Mouse (Mus musculus) large intestine, adult 2 months (tissue): Measurements from ENCODE around the gene Rtl9. TPM values are rescaled to one million over a fixed set of nuclear protein-coding genes. Genes with fewer than 3 reads are reported as not detected.

Source experiments
- DNase-seq: peaks from one replicate; pipeline ENCODE4 v3.0.0-alpha.2; 2012; ENCODE audit warnings: low read depth, low spot score
- WGBS: fragments of 180-500 bp; shearing (Covaris S2); methylation state at CpG from one replicate; pipeline ENCODE4 v1.1.7; 2018; 5-methylcytosine and 5-hydroxymethylcytosine counted together
- polyA plus RNA-seq: library from polyadenylated mRNA; depleted of rRNA; stranded (reverse); fragments of >200 nt; gene quantifications from 2 replicates; pipeline ENCODE4 v1.2.3, GENCODE M21; 2012; rRNA removed

The Rtl9 gene
- 0.03 and 0.05 TPM in 2 replicates for polyA plus RNA-seq

DNA sequence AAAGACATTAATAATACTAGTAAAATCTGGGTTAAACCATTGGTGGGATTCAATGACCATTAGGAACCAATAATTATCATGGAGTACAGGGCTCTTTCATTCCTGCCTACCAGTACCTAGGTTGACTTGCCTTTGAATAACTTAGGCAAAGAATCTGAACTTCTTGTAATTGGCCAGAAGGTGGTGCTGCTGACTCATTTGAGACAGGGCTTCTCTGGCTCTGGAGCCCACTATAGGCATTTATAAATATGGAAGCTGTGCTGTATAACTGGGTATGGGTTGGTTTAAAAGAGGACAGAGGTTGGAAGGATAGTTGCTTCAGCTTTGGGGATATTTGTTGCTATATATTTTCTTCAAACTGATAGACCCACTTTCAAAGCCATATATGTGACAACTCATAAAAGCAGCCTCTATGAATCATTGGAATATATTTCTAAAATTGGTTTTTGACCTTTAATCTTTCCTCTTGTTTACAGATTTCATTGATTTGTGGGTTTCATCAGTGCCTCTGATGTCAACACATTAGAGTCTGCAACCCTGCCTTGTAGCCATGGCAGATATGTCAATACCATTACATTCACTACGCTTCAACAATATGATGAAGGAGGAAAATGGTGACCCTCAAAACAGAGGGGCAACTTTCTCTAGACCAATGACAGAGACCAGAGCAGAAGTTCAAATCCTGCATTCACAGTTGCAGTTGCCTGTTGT lies at the start of gene Rtl9:
Gene Rtl9, plus strand, starts transcription at position 551 of the 711 bp plus-strand sequence.
- no peak for DNase-seq
- WGBS: 100% methylated on average over 1 of the region's 1 CpGs

DNA sequence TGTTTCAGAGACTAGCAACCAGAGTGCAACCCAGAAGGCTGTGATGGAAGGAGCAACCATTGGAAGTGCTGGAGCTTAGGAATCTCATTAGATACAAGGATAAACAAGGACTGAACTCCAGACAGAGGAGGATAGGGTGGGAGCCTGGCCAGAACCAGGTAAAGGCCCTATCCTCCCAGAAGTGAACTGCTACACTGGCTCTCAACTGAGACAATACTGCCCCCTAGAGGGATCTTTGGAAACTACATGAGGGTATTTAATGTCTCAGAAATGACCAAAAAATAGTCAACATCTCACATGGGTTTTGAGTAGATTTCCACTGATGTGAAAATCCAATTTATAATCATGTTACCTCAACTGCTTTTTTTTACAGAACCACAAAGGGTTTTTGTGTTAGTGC lies 47.9 kb upstream of the Rtl9 start:
- DNase-seq: peak; percentile 18

DNA sequence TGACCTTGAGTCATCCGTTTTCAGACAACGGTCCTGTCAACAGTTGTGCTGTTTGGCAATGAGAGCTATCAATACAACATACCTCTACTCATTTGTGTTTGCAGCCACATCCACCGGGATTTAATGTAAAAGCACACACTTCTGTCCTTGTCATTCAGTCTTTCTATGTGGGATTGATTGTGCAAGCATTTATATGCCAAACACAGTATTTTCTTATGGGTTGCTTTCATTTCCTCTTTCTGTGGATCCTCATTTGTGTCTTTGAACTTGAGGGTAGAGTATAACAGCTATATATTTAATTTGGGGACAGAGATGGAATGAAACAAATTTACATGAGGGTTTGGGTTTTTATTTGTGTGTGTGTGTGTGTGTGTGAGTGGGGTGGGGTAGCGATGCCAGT lies 47.5 kb upstream of the Rtl9 start:
- WGBS: 66% methylated on average over 4 of the region's 4 CpGs
- DNase-seq: no peak

DNA sequence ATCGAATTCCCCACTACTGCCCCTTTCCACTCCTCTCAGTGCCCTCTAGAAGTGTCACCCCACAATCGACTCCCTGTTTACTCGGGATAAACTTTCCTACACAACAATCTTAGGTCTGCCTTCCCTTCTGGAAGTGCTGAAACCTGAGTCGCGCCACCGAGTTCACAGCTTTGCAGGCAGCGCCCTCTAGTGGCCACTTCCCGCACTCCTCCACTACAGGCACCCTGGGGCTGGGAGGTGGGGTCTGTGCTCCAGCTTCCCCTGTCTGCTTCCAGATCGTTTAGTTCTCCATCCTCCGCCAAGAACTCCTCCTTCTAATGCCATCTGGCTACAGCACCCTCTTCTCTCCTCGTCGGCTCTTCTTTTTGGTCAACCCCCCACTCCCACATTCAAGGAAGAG lies 40.6 kb upstream of the Rtl9 start:
- DNase-seq: no peak

DNA sequence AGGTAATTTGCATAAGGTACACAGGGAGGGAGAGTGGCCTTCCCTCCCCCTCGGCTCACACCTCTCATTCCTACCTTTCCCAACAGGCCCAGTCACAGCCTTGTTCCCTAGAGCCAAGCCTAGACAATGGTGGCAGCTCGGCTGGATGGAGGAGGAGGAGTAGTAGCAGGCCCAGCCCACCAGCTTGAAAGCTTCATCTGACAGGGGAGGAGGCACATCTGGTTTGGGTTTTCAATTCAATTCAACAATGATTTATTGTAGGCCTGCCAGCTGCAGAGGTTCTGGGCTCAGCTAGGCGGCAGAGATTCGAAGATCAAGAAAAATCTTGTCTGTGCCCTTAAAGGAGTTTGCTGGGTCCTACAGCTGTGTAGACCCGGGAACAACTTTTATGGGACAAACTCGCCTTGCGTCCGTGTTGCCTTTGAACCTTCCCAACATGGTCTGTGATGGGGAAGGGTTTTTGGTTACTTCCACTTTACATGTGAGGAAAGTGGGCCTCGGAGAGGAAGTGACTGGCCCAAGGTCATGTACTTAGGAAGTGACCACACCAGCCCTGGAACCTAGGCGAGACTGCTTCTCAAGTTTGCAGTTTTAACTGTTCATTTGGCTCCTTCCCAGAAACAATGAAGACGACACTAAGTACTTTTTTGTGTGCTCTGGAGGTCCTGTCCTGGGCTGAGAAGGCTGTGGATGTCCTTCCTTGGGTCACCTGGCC lies 36.6 kb upstream of the Rtl9 start:
- no peak for DNase-seq
- WGBS: 59% methylated on average over 11 of the region's 11 CpGs

More for the DNA sequence above, 40.6 kb upstream of the Rtl9 start:
- 13% methylated on average over 12 of the region's 12 CpGs for WGBS

DNA sequence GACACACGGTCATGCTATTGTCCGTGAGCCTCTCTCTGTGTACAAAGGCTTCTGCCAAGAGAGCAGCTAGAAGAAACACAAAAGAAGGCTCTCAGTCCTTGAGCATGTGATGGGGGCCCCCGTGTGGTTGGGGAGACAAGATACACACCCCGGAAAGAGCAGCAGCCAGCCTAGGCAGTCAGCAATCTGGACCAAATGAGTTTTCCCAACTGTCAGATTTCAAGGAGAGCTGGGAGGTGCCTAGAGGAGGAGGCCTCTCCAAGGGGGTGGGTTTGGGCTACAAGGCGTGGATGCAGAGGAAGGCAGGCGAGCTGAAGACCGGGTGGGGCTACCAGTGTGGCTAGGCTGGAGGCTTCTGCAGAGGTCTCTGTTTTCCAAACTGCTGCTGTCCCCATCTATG lies 35.6 kb upstream of the Rtl9 start:
- 42% methylated on average over 7 of the region's 7 CpGs for WGBS
- no peak for DNase-seq

DNA sequence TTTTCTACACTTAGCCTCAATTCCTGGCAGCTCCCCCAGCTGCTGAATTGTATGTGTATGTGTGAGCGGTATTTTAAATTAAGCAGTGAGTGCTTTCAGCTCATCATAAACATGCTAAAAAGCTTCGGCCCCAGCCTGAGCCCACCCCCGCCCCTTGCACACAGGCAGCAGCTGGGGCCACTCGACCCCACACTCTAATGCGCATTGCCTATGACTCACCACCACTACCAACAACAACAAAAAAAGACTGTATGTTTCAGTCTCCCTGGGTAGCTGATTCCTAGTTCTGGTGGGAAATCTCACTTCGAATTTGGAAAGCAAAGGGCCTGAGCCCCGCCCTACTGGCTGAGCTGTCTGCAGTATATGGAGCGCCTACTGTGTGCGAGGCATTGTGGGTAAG lies 35.1 kb upstream of the Rtl9 start:
- DNase-seq: no peak
- 70% methylated on average over 9 of the region's 9 CpGs for WGBS

DNA sequence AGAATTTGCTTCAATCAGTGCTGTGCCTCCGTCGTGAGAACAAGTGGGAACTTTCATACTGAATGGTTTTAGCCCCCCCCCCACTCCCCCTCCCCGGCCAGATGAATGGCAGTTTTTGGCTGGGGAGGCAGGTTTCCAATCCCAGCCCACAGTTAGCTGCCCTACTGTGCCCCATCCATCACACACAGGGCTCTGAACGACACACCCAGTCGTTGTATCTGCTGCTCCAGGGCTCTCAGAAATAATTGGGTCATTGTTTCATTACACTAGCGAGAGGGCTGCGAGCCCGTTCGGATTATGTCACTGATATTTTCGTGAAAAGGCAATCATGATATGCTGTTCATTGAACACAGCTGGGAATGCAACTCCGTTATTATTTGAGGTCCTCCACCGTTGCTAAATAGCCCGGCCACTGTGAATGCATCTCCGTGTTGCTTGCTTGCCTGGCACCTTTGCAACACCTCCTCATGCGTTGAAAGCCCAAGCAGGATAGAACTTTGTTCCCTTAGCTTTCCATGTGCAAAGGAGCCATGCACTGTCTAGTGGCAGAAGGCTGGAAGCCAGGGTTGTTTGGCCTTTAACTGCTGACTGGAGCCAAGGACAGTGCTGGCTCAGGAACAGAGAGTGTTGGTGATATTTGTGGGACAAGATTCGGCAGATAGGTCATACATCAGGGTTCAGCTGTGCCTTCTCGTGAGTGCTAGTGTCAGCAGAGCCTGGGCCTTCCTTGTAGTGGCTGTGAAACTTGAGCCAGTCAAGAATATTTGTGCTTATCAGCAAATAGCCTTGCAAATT lies 32.9 kb upstream of the Rtl9 start:
- WGBS: 46% methylated on average over 17 of the region's 17 CpGs
- no peak for DNase-seq

DNA sequence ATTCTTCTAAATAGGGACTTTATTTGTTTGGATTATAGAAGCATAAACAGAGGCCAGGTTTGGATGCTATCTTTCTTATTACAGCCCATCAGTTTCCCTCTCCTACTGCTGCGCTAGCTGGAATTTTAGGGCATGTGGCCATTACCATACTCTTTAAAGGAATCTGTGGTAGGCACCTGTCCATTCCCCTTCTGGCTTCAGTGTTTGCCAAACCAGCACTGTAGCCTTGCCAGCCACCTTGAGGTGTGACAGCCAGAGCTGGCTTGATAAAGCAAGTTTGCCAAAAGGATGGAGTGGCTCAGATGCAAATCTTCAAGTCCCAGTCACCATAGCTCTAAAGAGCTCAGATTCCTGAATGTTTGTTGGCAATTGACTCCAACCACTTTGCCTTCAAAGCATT lies 32.3 kb upstream of the Rtl9 start:
- DNase-seq: no peak
- 78% methylated on average over 1 of the region's 1 CpGs for WGBS

DNA sequence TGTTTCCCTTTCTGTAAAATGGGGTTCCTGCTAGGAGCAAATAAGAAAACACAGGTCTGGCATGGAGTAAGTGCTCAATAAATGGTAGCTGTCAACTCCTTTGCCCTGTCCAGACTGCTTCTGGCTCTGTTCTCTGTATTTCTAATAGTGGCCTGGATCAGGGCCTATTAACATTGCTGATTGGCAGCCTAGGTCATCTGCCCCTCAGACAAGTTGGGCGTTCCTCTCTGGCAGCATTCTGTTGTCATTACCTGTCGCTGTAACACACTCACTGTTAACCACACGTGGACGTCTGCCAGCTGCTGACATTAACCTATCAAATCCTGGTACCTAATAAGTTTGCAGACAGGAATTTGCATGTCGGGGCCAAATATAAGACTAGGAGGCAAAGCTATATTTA lies 31.8 kb upstream of the Rtl9 start:
- 41% methylated on average over 5 of the region's 5 CpGs for WGBS
- DNase-seq: no peak

DNA sequence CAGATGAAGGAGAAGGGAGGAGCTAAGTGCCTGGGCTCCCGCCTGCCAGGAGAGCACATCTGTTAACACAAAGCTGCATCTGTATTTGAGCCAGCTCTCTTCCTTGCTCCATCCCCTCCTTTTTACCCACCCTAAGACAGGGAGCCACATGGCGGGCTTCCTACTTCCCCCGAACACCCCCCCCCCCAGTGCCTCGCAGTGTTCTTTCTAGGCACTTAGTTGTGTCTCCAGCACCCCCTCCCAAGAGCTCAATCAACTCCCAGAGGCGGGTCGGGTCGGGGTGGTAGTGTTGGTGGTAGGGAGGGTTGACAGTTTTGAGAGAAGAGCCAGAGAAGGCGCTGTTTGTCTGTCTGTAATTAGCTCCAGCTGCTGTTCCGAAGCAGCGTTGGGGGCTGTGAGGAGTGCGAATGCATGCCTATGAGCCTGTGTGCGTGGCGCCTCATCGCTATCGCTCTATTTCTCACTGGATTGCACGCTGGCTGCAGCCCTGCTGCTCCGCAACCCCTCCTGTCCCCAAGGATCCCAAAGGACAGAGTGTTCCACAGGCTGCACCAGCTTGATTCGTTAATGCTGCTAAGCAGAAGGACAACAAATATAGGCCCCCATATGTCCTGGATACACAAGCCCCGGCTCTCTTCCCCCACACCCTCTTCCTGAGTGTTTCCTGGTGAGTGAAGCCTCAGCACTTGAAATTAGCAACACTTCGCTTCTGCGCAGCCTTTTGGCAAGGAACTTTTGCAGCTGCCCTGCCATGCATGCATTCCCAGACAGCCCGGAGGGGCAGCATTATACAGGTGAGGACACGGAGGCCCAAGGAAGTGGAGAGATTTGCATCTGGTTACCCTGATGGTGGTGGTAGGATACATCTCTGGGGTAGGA lies 18.7 kb upstream of the Rtl9 start:
- no peak for DNase-seq
- WGBS: 37% methylated on average over 23 of the region's 23 CpGs

DNA sequence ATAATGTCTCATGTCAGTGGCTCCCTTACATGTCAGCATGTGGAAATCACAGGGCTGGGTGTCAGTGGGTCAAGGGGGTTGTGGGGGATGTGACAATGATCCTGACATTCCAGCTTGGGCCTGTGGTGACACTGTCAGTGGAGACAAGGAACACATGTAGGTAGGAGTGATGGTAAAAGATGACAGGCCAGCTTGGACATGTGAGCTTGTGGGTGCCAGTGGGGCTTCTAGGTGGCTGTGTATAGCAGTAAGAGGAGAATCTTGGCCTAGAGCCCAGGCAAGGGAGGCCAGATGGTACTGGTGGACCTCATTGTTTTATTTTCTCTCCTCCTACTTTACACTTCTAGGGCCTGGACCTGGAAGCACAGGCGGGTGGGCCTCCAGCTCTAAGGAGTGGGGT lies 16.7 kb upstream of the Rtl9 start:
- DNase-seq: no peak
- WGBS: 38% methylated on average over 1 of the region's 1 CpGs

DNA sequence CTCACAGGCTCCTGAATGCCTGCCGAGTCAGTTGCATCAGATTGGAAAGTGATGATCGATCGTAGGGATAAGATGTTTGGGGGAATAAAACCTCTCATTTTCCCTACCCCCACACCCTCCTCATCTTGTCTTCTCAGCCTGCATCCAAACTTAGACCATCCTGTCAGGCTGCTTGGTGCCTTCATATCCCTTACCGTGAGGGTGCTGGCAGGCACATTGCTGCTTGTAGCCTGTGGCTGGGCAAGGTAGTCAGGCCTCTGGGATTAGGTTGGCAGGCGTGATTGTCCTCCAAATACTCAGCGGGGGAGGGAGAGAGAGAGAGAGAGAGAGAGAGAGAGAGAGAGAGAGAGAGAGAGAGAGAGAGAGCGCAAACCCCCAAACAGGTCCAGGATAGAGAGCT lies 11.2 kb upstream of the Rtl9 start:
- no peak for DNase-seq
- WGBS: 74% methylated on average over 7 of the region's 7 CpGs

DNA sequence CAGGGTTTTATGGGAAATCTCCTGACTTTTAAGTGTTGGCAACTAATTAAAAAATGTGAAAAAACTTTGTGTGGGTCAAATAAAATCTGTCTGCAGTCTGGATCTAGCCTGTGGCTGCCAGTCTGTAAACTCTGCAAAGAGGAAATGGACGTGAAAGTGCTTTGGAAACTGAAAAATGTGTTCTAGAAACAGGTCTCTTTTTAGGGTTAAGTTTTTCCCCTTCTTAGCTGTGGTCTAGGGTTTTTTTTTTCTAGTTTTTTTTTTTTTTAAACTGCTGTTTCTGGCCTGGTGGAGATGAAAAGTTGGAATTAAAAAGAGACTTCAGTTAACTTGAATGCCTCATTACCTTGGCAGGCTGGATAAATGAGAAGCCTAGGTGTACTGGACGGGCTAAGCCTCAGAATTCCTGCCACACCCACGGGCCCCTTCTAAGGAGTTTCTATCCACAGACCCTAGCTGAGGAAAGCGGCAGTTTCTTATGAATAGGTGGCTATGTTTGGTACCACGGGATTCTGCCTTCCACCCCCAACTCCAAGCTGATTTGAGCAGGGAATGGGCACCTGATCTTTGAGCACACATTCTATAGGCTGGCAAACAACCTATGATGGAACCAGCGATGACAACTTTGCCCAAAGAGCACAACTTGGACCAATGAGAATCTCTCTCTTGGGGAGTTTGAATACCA lies 8.3 kb upstream of the Rtl9 start:
- DNase-seq: no peak
- 56% methylated on average over 6 of the region's 6 CpGs for WGBS

DNA sequence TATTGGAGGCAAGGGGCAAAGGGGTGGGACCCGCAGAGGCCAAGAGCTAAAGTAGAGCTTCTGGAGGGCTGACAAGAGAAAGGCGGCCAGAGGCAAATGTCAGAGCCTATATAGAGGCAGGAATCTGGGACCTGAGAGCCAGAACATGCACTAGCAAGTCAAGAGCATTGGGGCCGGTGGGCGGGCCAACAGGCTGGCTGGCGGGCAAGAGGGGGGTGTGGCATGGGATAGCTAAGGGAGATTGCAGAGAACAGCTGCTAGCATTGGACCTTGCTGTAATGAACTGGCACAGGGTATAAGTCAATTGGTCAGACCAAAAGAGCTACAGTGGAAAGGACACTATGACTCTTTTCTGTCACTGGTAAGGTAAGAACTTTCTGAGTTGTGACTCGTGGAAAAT lies 1.8 kb upstream of the Rtl9 start:
- 63% methylated on average over 6 of the region's 6 CpGs for WGBS
- DNase-seq: no peak

DNA sequence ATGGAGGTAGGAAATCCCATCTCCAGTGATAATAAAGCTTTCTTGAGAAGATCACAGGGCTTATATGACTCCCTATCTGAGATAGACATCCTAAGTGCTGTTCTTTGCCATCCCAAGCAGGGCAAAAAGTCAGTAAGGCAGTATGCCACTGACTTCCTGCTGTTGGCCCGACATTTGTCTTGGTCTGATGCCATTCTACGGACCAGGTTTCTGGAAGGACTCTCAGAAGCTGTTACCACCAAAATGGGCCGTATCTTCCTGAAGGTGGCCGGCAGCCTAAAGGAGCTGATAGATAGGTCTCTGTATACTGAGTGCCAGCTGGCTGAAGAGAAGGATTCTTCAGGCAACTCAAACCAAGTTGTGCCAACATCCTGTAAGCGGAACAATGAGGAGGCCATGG lies 3.8 kb downstream of the Rtl9 start:
- WGBS: 94% methylated on average over 5 of the region's 5 CpGs

DNA sequence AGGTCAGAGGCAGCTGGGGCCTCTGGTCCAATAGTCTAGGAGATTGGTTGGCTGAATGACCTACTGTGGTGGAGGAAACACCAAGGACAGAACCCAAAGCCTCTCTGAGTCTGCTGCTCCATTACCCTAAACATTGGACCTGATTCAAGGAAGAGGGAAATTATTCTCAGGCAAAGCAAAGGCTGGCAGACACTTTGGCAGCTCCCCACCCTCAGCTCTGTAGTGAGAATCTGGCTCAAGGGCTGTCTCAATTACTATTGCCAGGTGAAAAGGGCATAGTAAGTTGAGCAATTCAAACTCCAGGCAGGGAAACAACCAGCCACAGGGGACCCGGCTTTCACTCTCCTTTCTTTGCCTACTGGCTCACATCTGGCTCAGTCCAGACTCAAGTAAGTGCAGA lies 6.5 kb downstream of the Rtl9 start:
- DNase-seq: no peak
- 67% methylated on average over 1 of the region's 1 CpGs for WGBS

More for the DNA sequence above, 3.8 kb downstream of the Rtl9 start:
- no peak for DNase-seq

DNA sequence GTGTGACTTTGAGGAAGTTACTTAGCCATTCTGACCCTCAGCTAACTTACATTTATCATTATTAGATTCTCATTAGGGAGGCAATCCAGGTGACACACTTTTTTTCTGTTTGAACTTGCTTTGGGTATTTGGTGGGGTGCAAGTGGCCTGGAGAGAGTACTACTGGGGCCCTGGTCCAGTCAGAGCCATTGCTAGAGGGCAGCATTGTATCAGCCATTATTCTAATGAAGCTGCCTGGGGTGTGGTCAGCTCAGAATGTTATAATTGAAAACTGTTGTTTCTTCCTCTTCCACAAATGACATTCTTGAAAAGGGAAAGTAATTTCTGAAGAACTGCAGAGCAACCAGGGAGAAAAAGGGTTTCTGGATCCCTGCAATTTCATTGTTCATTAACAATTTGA lies 13.2 kb downstream of the Rtl9 start:
- no peak for DNase-seq
